Mouse (Mus musculus) leukemia stem cell, adult 10-12 weeks (primary cell): ENCODE measurements around the gene Ptpn21. TPM values are rescaled to one million over a fixed set of nuclear protein-coding genes. Genes with fewer than 3 reads are reported as not detected.

ENCODE experiments used
- polyA plus RNA-seq: library from polyadenylated mRNA; stranded (reverse); fragments of >175 nt; gene quantifications from 2 replicates; pipeline ENCODE4 v1.2.3, GENCODE M21; 2012; ENCODE audit warnings: low replicate concordance

The Ptpn21 gene
- 0.29 and 2.5 TPM in 2 replicates for polyA plus RNA-seq

GRCm38 (mm10) chr12:98736951-98737800 is at the start of gene Ptpn21:
TSS of gene Ptpn21 (minus strand) at chr12:98737405.

GRCm38 (mm10) chr12:98746746-98747379 is 9.7 kb upstream of the Ptpn21 start, which contains the start of gene Zc3h14:
TSS of gene Zc3h14 (plus strand) at chr12:98746964.

GRCm38 (mm10) chr12:98627392-98628259 is 109.6 kb downstream of the Ptpn21 start, which contains the start of gene Spata7:
TSS of gene Spata7 (plus strand) at chr12:98628157.

Other genes starting within 250 kb of the Ptpn21 start
- gene Kcnk10, start 159.1 kb downstream of the Ptpn21 start, polyA plus RNA-seq = 0.30 and 0.72 TPM in 2 replicates
- 2.4 and 9.4 TPM in 2 replicates for gene Spata7, start 109.2 kb downstream of the Ptpn21 start, polyA plus RNA-seq
- 10.6 and 12.8 TPM in 2 replicates for gene Zc3h14, start 9.6 kb upstream of the Ptpn21 start, polyA plus RNA-seq
- 0.12 and 0.44 TPM in 2 replicates for gene Eml5, start 164.1 kb upstream of the Ptpn21 start, polyA plus RNA-seq
- gene Ttc8, start 183.2 kb upstream of the Ptpn21 start, polyA plus RNA-seq = 0.24 and 0.30 TPM in 2 replicates